Comparison of ENCODE assay signal across 8 mouse cellular contexts in the genomic region with DNA sequence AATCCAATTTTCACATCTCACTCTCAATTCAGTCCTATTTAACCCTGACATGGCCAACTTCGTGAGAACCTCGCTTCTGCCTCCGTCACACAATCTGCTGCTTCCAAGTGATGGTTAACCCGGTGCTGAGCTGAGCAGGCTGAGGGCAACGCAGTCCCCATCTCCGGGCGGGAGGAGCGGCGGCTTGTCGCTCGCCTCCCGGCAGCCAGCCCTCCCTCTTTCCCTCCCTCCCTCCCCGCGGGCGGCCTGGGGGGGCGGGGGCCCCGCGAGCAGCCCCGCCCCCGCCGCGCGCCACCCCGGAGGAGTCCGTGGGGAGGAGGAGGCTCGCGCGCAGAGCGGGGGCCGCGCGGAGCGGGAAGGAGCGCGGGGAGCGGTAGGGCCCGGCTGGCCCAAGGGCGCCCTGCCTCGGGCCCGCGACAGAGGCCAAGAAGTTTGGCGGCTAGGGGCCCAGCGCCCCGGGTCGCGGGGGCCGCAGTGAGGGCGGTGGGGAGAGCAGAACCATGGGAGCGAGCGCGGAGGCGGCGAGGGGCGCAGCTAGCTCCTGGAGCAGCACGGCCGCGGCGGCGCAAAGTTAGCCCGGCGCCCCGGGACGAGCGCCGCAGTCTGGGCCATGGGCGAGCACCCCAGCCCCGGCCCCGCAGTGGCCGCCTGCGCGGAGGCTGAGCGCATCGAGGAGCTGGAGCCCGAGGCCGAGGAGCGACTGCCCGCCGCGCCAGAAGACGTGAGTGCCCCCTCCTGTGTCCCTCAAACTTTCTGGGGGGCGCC. TPM values are rescaled to one million over a fixed set of nuclear protein-coding genes. Genes with fewer than 3 reads are reported as not detected.
DNase-seq lines count a peak whose midpoint lies in the region; ATAC-seq and TF ChIP-seq lines count a peak whose summit lies in the region.

A gene (plus strand): TSS at position 362 of the 765 bp plus-strand sequence.

- no peak within 1 kb of the TSS for H3K27ac ChIP-seq in bone marrow macrophage, adult 2 months (ENCODE audit: insufficient read depth, low read depth, low read length)
- peak within 1 kb of the TSS; percentile 74 for H3K27ac ChIP-seq in forebrain, embryonic 16.5 days (ENCODE audit: low read length)
- peak within 1 kb of the TSS; percentile 90 for H3K27ac ChIP-seq in hindbrain, embryonic 10.5 days
- no peak within 1 kb of the TSS for H3K27ac ChIP-seq in lung, embryonic 15.5 days

- H3K27me3 ChIP-seq in E14TG2a.4 (ENCODE audit: insufficient read depth, low read length), result peaks cover 82% of the 10 kb centered on the region
- no peaks in the 10 kb centered on the region for H3K27me3 ChIP-seq in forebrain, embryonic 16.5 days (replicated peaks; ENCODE audit: control insufficient read depth, insufficient read depth, low read length)
- H3K27me3 ChIP-seq in hindbrain, embryonic 10.5 days (ENCODE audit: insufficient read depth, poor library complexity, severe bottlenecking), result peaks cover 72% of the 10 kb centered on the region
- H3K27me3 ChIP-seq in lung, embryonic 15.5 days, result peaks cover 52% of the 10 kb centered on the region

- H3K9me3 ChIP-seq in E14TG2a.4 (ENCODE audit: low read length), result peaks cover 7% of the 10 kb centered on the region
- no peaks in the 10 kb centered on the region for H3K9me3 ChIP-seq in forebrain, embryonic 16.5 days (ENCODE audit: control insufficient read depth, low read length)
- H3K9me3 ChIP-seq in hindbrain, embryonic 10.5 days, result peaks cover 4% of the 10 kb centered on the region; the same call in 1 of the 2 replicates
- no peaks in the 10 kb centered on the region for H3K9me3 ChIP-seq in lung, embryonic 15.5 days

- under 1% methylated on average over 69 of the region's 81 CpGs for WGBS in forebrain, embryonic 16.5 days
- WGBS in hindbrain, embryonic 10.5 days, result 1% methylated on average over 81 of the region's 81 CpGs
- 0% methylated on average over 58 of the region's 81 CpGs for WGBS in lung, embryonic 15.5 days

- peak; percentile 69 for DNase-seq in hindbrain, embryonic 10.5 days (ENCODE audit: low spot score)
- peak; percentile 59 for DNase-seq in layer of hippocampus, adult 9-11 months
- peak; percentile 72 for DNase-seq in retina, adult 2 months (ENCODE audit: low read depth, low spot score)
- DNase-seq in urinary bladder, postnatal 14 days (ENCODE audit: low spot score), result peak; percentile 55

- H3K9ac ChIP-seq in forebrain, embryonic 16.5 days (replicated peaks; ENCODE audit: low read depth, low read length), result peak within 1 kb of the TSS; percentile 77
- peak within 1 kb of the TSS; percentile 42 for H3K9ac ChIP-seq in lung, embryonic 15.5 days

- TF ChIP-seq CTCF in E14TG2a.4 (conservative IDR thresholded peaks at IDR 0.05; ENCODE audit: low read length), result no peak
- no peak for TF ChIP-seq CTCF in bone marrow macrophage, adult 2 months (IDR thresholded peaks at IDR 0.05; ENCODE audit: low read depth, low read length)

- H3K4me3 ChIP-seq in E14TG2a.4 (replicated peaks; ENCODE audit: low read length), result peak within 1 kb of the TSS; percentile 83
- H3K4me3 ChIP-seq in bone marrow macrophage, adult 2 months (ENCODE audit: insufficient read depth, low read length), result peak within 1 kb of the TSS; percentile 39
- peak within 1 kb of the TSS; percentile 78 for H3K4me3 ChIP-seq in forebrain, embryonic 16.5 days (replicated peaks; ENCODE audit: low read length)
- H3K4me3 ChIP-seq in hindbrain, embryonic 10.5 days, result peak within 1 kb of the TSS; percentile 79
- H3K4me3 ChIP-seq in lung, embryonic 15.5 days, result peak within 1 kb of the TSS; percentile 57

- TF ChIP-seq POLR2A in bone marrow macrophage, adult 2 months (IDR thresholded peaks at IDR 0.05; ENCODE audit: borderline replicate concordance, low read depth, low read length), result no peak

- H3K4me2 ChIP-seq in forebrain, embryonic 16.5 days (ENCODE audit: low read length), result peak within 1 kb of the TSS; percentile 93
- peak within 1 kb of the TSS; percentile 99 for H3K4me2 ChIP-seq in lung, embryonic 15.5 days

- peak; percentile 66 for ATAC-seq in forebrain, embryonic 16.5 days
- ATAC-seq in lung, embryonic 15.5 days (ENCODE audit: borderline replicate concordance, extremely low read depth, low FRiP score, low TSS enrichment), result peak; percentile 74

- H3K4me1 ChIP-seq in E14TG2a.4 (replicated peaks; ENCODE audit: low read depth, low read length), result peaks cover 39% of the 10 kb centered on the region
- H3K4me1 ChIP-seq in bone marrow macrophage, adult 2 months (ENCODE audit: control insufficient read depth, insufficient read depth, low read length), result no peaks in the 10 kb centered on the region
- peaks cover 45% of the 10 kb centered on the region for H3K4me1 ChIP-seq in forebrain, embryonic 16.5 days (replicated peaks; ENCODE audit: control insufficient read depth, insufficient read depth, low read length)
- H3K4me1 ChIP-seq in hindbrain, embryonic 10.5 days (replicated peaks), result peaks cover 54% of the 10 kb centered on the region
- H3K4me1 ChIP-seq in lung, embryonic 15.5 days, result peaks cover 32% of the 10 kb centered on the region

- no peaks in the 10 kb centered on the region for H3K36me3 ChIP-seq in E14TG2a.4 (ENCODE audit: insufficient read depth, low read length)
- H3K36me3 ChIP-seq in forebrain, embryonic 16.5 days (ENCODE audit: control insufficient read depth, insufficient read depth), result no peaks in the 10 kb centered on the region
- H3K36me3 ChIP-seq in hindbrain, embryonic 10.5 days, result peaks cover 21% of the 10 kb centered on the region
- H3K36me3 ChIP-seq in lung, embryonic 15.5 days, result no peaks in the 10 kb centered on the region

RNA-seq across cellular contexts. Expression of the gene that starts here (rescaled TPM):
- 0.64 TPM in 1 of 2 replicates, not detected in the other for polyA plus RNA-seq in bone marrow macrophage, adult 2 months (2012; ENCODE audit: insufficient read depth, insufficient read length, missing spikeins)
- polyA plus RNA-seq in forebrain, embryonic 16.5 days (2015; fragmentation: Nextera tagmentation; extraction: Ambion mirVana), result 12.2 and 13.5 TPM in 2 replicates
- 10.2 and 18.0 TPM in 2 replicates for polyA plus RNA-seq in hindbrain, embryonic 10.5 days (2016; fragmentation: Nextera tagmentation; extraction: Ambion mirVana)
- polyA plus RNA-seq in lung, embryonic 15.5 days (2015; fragmentation: Nextera tagmentation; extraction: Ambion mirVana), result 1.5 and 2.4 TPM in 2 replicates

Comparison
In these comparisons a context has a peak if more than half of its experiments do, and no peak if none do; other contexts are left out.
1. H3K27ac ChIP-seq: peak in forebrain, embryonic 16.5 days (single experiment) and hindbrain, embryonic 10.5 days (single experiment); none in bone marrow macrophage, adult 2 months (single experiment) and lung, embryonic 15.5 days (single experiment).
2. Peak in every context shown above with its lines, with median percentiles within 50 percentile points of each other: H3K4me3 ChIP-seq and DNase-seq.